Mouse (Mus musculus) layer of hippocampus, postnatal 25 days (tissue): Measurements from ENCODE around the gene B4galt1. TPM values are rescaled to one million over a fixed set of nuclear protein-coding genes. Genes with fewer than 3 reads are reported as not detected.

Source experiments
- DNase-seq, 2 experiments: peaks; one replicate each; pipeline ENCODE4 v3.0.0; 2022; ENCODE audit warnings: mixed read lengths in 2 of 2, low spot score in 1 of 2; ENCODE audit errors: extremely low spot score in 1 of 2
- microRNA-seq, 2 experiments: library from miRNA; unstranded; fragments of <30 nt; microRNA quantifications; one replicate each; pipeline ENCODE4 v1.2.0; 2021
- total RNA-seq, 2 experiments: library from RNA; stranded (reverse); gene quantifications; 2 replicates each; pipeline ENCODE4 v1.2.3; 2021

The B4galt1 gene
- total RNA-seq, 2 experiments from 2014 or later: 6.7 to 8.3 TPM

- no peak for DNase-seq
These were observed 68.1 kb downstream of the B4galt1 start for GRCm38 (mm10) chr4:40785620-40786166.

DNA sequence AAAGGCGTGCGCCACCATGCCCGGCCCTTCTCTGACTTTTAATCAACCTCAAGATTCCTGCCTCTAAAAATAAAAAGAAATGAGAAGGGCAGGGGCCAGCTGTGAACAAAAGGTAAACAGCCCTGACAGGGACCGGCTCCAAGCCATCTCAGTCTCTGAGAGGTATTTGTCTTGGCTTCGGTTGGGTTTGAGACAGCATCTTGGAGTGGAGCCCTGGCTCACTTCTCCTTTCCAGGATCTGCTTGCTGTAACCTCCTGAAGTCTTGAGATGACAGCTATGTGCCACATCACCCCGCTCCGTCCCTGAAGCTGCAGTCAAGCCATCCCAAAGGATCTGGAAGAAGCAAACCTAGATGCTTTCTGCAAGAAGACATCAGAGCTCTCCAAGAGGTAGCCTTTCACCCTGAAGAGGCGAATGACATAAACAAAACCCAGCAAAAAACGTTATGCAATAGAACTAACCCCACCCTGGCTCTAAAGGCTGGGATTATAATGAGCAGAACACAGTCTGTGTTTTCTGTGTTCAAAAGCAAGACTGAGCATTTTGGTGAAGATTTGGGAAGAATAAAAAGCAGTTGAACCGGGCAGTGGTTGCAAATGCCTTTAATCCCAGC is 69.1 kb downstream of the B4galt1 start:
- DNase-seq: no peak

DNA sequence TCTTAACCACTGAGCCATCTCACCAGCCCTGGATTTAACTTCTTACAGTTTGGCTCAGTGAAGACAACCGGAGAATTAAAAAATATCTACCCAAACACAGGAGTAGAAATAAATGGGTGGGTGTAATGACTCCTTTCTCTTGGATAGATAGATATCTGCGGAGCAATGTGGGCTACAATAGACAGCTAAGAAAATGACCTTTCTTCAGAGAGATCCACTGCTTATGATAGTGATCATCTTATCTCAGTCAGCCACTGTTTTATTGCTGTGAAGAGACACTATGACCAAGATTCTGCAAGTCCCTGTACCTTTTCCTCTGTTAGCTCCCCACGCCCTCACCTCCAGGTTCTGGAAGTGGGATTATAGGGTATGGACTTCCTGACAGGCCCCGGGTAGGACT is 70.8 kb downstream of the B4galt1 start:
- DNase-seq: no peak

DNA sequence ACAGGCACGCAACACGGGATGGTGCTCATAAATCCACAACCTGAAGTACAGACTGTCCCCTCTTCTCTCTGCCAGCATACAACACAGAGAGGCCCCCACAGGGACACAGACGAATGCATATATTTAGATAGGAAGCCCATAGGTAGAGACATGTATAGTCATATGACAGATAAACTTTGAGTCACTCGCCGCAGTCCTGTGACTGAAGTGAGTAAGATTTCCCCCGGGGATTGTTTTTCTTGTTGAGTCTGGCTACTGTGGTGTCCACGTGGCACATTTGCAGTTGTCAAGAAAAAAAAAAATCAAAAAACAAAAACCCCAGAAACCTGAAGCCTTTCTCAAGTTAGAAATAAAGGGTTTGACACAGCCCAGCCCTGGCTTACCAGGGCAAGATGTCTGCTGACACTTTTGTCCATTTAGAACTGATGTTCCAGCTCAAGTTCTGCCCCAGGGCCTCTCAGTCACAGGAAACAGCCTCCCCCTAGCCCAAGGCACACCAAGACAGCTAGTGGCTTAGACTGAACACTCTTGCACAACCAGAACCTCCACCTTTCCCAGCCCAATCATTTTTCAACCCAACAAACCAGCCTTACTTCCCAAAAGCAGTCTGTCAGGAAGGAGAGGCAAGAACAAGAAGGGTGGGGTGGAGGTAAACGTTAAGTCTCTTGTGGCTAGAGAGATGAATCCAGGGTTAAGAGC is 71.9 kb downstream of the B4galt1 start:
- no peak for DNase-seq

GRCm38 (mm10) chr4:40781143-40781542 is 72.7 kb downstream of the B4galt1 start:
- DNase-seq: no peak

GRCm38 (mm10) chr4:40778656-40779055 is 75.1 kb downstream of the B4galt1 start:
- peak in 1 of 2 experiments; percentile 33 for DNase-seq

GRCm38 (mm10) chr4:40777116-40777515 is 76.7 kb downstream of the B4galt1 start:
- no peak for DNase-seq

DNA sequence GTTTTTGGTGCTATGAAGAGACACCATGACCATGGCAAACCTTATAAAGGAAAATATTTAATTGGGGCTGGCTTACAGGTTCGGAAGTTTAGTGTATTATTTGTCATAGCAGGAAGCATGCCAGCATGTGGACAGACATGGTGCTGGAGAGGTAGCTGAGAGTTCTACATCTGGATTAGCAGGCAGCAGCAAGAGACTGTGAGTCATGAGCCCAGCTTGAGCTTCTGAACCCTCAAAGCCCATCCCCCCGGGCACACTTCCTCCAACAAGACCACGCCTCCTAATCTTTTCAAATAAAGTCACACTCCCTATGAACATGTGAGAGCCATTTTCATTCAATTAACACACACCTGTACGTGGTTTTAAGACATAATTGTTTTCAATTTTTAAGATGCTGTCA is 77.4 kb downstream of the B4galt1 start:
- no peak for DNase-seq

DNA sequence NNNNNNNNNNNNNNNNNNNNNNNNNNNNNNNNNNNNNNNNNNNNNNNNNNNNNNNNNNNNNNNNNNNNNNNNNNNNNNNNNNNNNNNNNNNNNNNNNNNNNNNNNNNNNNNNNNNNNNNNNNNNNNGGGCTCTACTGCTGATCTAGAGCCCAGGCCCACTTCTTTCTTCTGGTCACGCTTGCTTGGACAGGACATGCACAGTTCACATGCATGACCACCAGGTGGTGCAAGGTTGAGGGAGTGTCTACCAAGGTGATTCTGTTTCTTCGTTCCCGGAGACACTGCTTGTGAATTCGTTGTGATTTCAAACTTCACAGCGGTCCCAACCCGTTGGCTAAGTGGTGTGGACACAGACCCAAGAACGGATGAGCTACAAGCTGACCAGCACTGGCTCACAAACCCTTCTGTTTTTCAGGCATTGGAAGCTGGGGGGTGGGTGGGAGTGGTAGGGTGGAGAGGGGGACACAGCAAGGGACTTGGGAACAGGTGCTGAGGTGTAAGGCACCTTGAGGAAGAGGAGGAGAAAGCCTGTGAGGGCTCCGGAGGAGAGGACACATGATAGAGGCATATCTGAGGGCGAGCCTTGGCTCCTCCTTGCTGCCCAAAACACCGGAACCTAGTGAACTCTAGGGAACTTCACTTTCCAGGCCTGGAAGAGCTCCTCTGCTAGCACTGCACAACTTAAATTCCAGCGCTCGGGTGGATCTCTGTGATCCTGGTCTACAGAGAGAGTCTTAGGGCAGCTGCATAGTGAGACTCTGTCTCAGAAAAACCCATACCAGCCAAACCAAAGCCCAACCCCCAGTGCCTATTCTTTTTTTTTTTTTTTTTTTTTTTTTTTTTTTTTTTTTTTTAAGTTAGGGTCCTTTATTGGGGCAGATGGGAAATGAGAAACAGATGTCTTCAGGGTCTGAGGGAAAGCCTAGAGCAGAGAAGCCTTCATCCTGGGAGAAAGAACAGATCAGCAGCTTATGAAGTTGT is 79.2 kb downstream of the B4galt1 start:
- peak; percentile 24 to 55 for DNase-seq

DNA sequence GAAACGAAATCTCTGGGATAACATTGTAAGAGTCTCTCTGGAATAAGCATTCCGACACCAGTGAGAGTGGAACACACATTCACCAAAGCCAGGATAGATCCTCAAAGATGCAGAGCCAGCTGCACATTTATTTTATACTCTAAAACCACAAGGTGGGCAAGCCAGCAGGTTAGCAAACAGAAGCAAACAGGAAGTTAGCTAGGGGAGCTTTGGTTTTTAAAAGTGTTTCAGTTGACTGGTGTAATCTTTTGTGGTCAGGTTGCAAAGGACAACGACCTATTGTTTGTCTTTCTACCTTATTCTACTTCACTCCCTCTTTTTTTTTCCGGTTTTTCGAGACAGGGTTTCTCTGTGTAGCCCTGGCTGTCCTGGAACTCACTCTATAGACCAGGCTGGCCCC is 93.9 kb downstream of the B4galt1 start:
- no peak for DNase-seq

GRCm38 (mm10) chr4:40757780-40758420 is 95.9 kb downstream of the B4galt1 start, which contains the start of gene Smu1:
Gene Smu1 (minus strand): TSS chr4:40757923.
- DNase-seq: peak; percentile 93 to 98

DNA sequence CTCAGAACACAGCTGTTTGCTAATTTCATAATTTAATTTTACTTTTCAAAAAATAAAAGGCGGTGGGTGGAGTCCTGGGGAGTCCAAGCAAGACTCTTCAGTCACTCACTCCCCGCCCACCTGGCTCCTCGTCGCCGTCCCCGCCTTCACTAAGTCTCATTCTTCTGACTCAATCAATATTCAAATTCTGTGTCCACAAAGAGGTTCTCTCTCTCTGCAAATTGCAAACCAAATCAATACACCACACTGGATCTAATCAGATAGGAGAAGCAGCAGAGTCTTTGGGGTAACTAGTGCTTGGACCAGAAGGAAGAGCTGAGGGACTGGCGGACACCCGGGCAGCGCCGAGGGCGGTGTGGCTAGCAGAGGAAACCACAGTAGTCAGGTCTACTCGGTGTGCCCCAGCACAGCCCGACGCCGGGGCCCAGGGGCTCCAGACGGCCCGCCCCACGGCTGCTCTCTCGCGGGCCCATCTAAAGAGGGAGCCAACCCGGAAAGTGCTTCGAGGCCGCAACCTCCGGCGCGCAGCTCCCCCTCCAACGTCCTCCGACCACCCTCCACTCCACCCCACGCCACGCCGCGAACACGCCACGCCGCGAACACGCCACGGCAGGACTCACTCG is 96.5 kb downstream of the B4galt1 start:
- DNase-seq: no peak

Small RNAs within 50 kb of the gene (microRNA-seq; reads per million reads assigned to microRNA genes)
- gene Gm24112 (0 reads per million in 2 experiments), gene Gm25931 (0 to 0.20 reads per million in 2 experiments), gene Mir5123 (0 reads per million in 2 experiments)

Other genes starting within 250 kb of the B4galt1 start
- gene Aptx, start 150.8 kb downstream of the B4galt1 start, total RNA-seq: 10 to 100 TPM; 24.2 to 24.7 TPM
- 100 to 1,000 TPM; 314 to 349 TPM for gene Dnaja1, start 131.9 kb downstream of the B4galt1 start, total RNA-seq
- 10 to 100 TPM; 45.3 to 52.6 TPM for gene Smu1, start 96.1 kb downstream of the B4galt1 start, total RNA-seq
- gene Spink4, start 66.0 kb upstream of the B4galt1 start, total RNA-seq: not detected
- 100 to 1,000 TPM; 144 to 165 TPM for gene Bag1, start 94.3 kb upstream of the B4galt1 start, total RNA-seq
- 10 to 100 TPM; 79.7 to 92.7 TPM for gene Chmp5, start 94.4 kb upstream of the B4galt1 start, total RNA-seq
- gene Nfx1, start 116.9 kb upstream of the B4galt1 start, total RNA-seq: 10 to 100 TPM; 64.7 to 71.8 TPM
- not detected for gene Aqp7, start 194.1 kb upstream of the B4galt1 start, total RNA-seq
- gene Aqp3, start 244.2 kb upstream of the B4galt1 start, total RNA-seq: not detected